Mouse (Mus musculus) lung, adult 2 months (tissue): ENCODE results near the gene Gabrb3. TPM values are rescaled to one million over a fixed set of nuclear protein-coding genes. Genes with fewer than 3 reads are reported as not detected.

Experiments
- DNase-seq: peaks from one replicate; pipeline ENCODE4 v3.0.0; 2022
- H3K4me1 ChIP-seq: fragments of 200-500 bp; 2 replicates; pipeline ENCODE4 v1.6.1; 2011; ENCODE audit warnings: low read length; ENCODE audit not compliant: control insufficient read depth, insufficient read depth
- H3K4me3 ChIP-seq: fragments of 200-500 bp; replicated peaks from 2 replicates; pipeline ENCODE3; 2011; ENCODE audit warnings: low read depth, mild to moderate bottlenecking, control low read depth, low read length; ENCODE audit errors: extremely low read depth
- CTCF ChIP-seq: fragments of 200-500 bp; IDR thresholded peaks from 2 replicates; pipeline ENCODE4 v1.5.1; 2011; ENCODE audit warnings: mild to moderate bottlenecking, low read length, control low read depth; ENCODE audit not compliant: insufficient read depth
- POLR2A ChIP-seq: fragments of 200-500 bp; IDR thresholded peaks from 2 replicates; pipeline ENCODE4 v1.6.1; 2011; ENCODE audit warnings: low read depth, mild to moderate bottlenecking, control low read depth, low read length, borderline replicate concordance; ENCODE audit errors: extremely low read depth
- WGBS: fragments of 180-500 bp; shearing (Covaris S2); methylation state at CpG from one replicate; pipeline ENCODE4 v1.1.7; 2018; 5-methylcytosine and 5-hydroxymethylcytosine counted together
- polyA plus RNA-seq: library from polyadenylated mRNA; depleted of rRNA; stranded (reverse); fragments of >200 nt; gene quantifications from 2 replicates; pipeline ENCODE4 v1.2.3, GENCODE M21; 2012

Gabrb3 gene
- polyA plus RNA-seq, 1 experiment: 0.08 TPM

GRCm38 (mm10) chr7:57618697-57619096 is 199.2 kb downstream of the Gabrb3 start:
- TF ChIP-seq CTCF: no peak
- no peak for TF ChIP-seq POLR2A
- DNase-seq: no peak
- 45% methylated on average over 3 of the region's 3 CpGs for WGBS
- no peaks in the 10 kb centered on the region for H3K4me1 ChIP-seq
- no peak overlapping the region for H3K4me3 ChIP-seq

- no peak for DNase-seq
- WGBS: 87% methylated on average over 2 of the region's 2 CpGs
- H3K4me1 ChIP-seq: no peaks in the 10 kb centered on the region
- no peak overlapping the region for H3K4me3 ChIP-seq
- TF ChIP-seq POLR2A: no peak
- no peak for TF ChIP-seq CTCF
Observed at GRCm38 (mm10) chr7:57620036-57620435, 200.5 kb downstream of the Gabrb3 start.

DNA sequence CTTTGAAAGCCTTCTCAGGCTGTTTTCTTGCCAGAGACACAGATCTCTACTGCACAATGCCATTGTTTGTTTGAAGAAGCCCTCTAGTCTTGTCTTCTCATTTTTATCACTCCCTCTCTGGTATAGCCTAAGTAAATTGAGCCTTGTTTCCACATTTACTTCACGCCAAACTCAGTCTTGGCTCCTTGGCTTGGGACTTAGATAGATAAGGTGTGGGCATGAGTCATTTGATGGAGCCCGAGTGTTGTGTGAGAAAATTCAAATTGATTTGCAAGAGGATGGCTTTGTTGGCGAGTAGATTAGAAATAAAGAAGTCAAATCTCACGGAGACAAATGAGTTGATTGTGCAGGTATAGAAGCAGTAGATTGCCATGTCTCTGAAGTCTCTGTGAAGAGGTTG is 204.2 kb downstream of the Gabrb3 start:
- TF ChIP-seq POLR2A (no peak), CTCF (no peak)
- Histone ChIP-seq H3K4me3 (no peak overlapping the region), H3K4me1 (no peaks in the 10 kb centered on the region)
- DNase-seq: no peak
- 52% methylated on average over 4 of the region's 4 CpGs for WGBS

GRCm38 (mm10) chr7:57635026-57635425 is 215.5 kb downstream of the Gabrb3 start:
- 66% methylated on average over 4 of the region's 4 CpGs for WGBS
- TF ChIP-seq CTCF (no peak), POLR2A (no peak)
- H3K4me3 ChIP-seq: no peak overlapping the region
- no peak for DNase-seq
- H3K4me1 ChIP-seq: no peaks in the 10 kb centered on the region

DNA sequence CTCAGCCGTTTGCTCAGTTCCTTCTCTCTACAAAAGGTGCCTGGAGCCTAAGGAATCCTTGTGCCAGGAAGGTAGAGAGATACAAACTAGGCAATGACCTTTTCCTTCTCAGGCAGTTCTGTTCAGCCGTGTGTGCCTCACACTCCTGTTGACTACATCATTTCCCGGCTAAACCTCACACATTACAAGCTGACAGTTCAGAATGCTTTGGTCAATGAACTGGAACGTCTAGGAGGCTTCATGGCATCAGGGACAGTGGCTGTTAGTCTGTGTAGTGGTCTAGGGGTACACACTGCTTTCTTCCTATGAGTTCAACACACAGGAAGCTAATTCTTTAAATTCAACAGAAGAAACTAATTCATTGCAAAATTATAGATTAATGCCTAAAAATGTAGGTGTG is 216.2 kb downstream of the Gabrb3 start:
- Histone ChIP-seq H3K4me1 (no peaks in the 10 kb centered on the region), H3K4me3 (no peak overlapping the region)
- no peak for DNase-seq
- 58% methylated on average over 4 of the region's 4 CpGs for WGBS
- no peak for TF ChIP-seq CTCF

GRCm38 (mm10) chr7:57640796-57641195 is 221.3 kb downstream of the Gabrb3 start:
- Histone ChIP-seq H3K4me1 (no peaks in the 10 kb centered on the region), H3K4me3 (no peak overlapping the region)
- no peak for DNase-seq
- TF ChIP-seq POLR2A (no peak), CTCF (no peak)
- 49% methylated on average over 1 of the region's 1 CpGs for WGBS

DNA sequence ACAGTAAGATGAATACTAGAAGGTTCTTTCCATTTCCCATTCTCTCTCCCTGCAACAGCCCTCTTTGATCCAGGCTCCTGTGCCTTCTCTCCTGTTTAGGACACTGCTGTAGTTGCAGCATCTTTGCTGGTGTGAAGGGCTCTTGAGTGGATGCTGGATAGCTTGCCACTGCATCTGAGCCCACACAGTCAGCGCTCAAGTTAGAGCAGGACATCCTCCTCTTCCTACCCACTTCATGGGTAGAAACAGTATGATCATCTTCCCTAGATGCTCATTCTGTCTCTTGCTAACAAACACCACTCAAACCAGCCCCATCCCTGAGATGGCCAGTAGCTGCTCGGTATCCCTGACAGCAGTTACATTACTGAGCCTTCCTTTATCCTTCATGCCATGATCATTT is 227.9 kb downstream of the Gabrb3 start:
- WGBS: 73% methylated on average over 2 of the region's 2 CpGs
- H3K4me3 ChIP-seq: no peak overlapping the region
- DNase-seq: no peak

DNA sequence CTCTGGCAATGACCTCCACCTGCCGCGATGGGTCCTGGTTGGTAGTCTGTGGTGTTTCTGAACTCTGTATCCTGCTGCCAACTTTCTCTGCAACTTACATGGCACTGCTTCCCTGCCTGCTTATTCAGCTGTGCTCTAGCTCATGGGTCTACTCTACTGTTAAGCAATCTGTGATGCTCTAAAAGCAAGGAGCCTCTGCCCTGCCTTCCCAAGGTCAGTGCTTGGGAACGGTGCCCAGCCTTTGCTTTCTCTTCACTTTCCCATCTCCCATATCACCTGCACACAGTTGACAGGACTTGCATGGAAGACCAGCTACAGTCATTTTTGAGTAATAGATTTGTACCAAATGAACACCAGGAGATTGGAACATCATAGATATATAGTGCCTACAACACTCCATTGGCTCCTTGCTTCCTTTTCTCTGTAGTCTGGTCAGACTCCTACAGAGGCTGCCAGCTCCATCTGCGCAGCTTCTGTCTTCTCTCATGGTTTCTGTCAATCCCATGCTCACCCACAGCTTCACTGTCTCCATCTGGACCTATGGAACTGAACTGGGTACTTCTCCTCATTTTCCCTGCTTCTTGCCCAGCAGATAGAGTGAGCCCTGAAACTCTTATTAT is 228.8 kb downstream of the Gabrb3 start:
- Histone ChIP-seq H3K4me3 (no peak overlapping the region), H3K4me1 (no peaks in the 10 kb centered on the region)
- DNase-seq: no peak
- WGBS: 86% methylated on average over 4 of the region's 4 CpGs
- TF ChIP-seq POLR2A (no peak), CTCF (no peak)

More for the DNA sequence above, 227.9 kb downstream of the Gabrb3 start:
- H3K4me1 ChIP-seq: no peaks in the 10 kb centered on the region
- TF ChIP-seq CTCF: no peak
- no peak for TF ChIP-seq POLR2A

GRCm38 (mm10) chr7:57677352-57677751 is 257.9 kb downstream of the Gabrb3 start:
- WGBS: 75% methylated on average over 6 of the region's 6 CpGs
- no peaks in the 10 kb centered on the region for H3K4me1 ChIP-seq
- no peak for TF ChIP-seq POLR2A
- no peak for TF ChIP-seq CTCF
- H3K4me3 ChIP-seq: no peak overlapping the region
- no peak for DNase-seq

GRCm38 (mm10) chr7:57689836-57690235 is 270.3 kb downstream of the Gabrb3 start:
- 66% methylated on average over 4 of the region's 4 CpGs for WGBS
- no peak overlapping the region for H3K4me3 ChIP-seq

DNA sequence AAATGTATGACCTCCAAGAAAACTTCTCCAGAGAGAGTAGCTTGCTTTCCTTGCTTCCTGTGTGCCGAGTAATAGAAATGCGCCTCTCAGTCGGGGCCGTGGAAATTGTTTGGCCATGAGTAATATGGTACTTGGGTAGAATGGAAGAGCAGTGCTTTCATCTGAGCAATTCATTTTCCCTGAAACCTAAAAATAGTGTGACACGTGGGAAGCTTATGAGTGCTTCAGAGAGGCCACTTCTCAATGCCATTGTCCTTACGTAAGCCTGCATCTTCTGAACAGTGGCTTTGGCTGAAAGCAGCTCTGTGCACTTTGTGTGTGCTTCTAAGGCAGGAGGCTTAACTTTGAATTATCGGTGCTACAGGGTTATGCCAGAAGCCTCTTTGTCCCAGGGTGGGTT is 280.9 kb downstream of the Gabrb3 start:
- H3K4me3 ChIP-seq: no peak overlapping the region
- 68% methylated on average over 7 of the region's 7 CpGs for WGBS
- TF ChIP-seq POLR2A (no peak), CTCF (no peak)
- no peaks in the 10 kb centered on the region for H3K4me1 ChIP-seq
- DNase-seq: peak; percentile 2

More at GRCm38 (mm10) chr7:57689836-57690235, 270.3 kb downstream of the Gabrb3 start:
- DNase-seq: no peak
- no peaks in the 10 kb centered on the region for H3K4me1 ChIP-seq
- TF ChIP-seq POLR2A (no peak), CTCF (no peak)
